8 mouse cellular contexts compared by ENCODE assay signal in genomic region chr19:10100631-10101071, GRCm38 (mm10). TPM values are rescaled to one million over a fixed set of nuclear protein-coding genes. Genes with fewer than 3 reads are reported as not detected.
DNase-seq lines count a peak whose midpoint lies in the region; ATAC-seq and TF ChIP-seq lines count a peak whose summit lies in the region.

No protein-coding gene starts in this region.

- peak; percentile 64 for ATAC-seq in embryonic facial prominence, embryonic 14.5 days (ENCODE audit: low read depth)
- peak; percentile 72 for ATAC-seq in kidney, embryonic 14.5 days (ENCODE audit: low FRiP score, low TSS enrichment)
- ATAC-seq in limb, embryonic 14.5 days (ENCODE audit: low FRiP score, low read depth): peak; percentile 36
- ATAC-seq in midbrain, embryonic 15.5 days (replicated peaks): peak; percentile 59

- H3K9ac ChIP-seq in embryonic facial prominence, embryonic 14.5 days (ENCODE audit: low read depth, low read length): peak overlapping the region; percentile 72
- peak overlapping the region; percentile 85 for H3K9ac ChIP-seq in kidney, embryonic 14.5 days (ENCODE audit: low read depth, low read length)
- H3K9ac ChIP-seq in limb, embryonic 14.5 days (ENCODE audit: low read depth, low read length, severe bottlenecking): peak overlapping the region; percentile 73
- H3K9ac ChIP-seq in midbrain, embryonic 15.5 days: peak overlapping the region; percentile 77

- H3K27ac ChIP-seq in embryonic facial prominence, embryonic 14.5 days (replicated peaks; ENCODE audit: low read depth, low read length): peak overlapping the region; percentile 89
- H3K27ac ChIP-seq in kidney, embryonic 14.5 days (ENCODE audit: low read depth, low read length): peak overlapping the region; percentile 92
- H3K27ac ChIP-seq in limb, embryonic 14.5 days (replicated peaks; ENCODE audit: low read depth, low read length): peak overlapping the region; percentile 84
- H3K27ac ChIP-seq in midbrain, embryonic 15.5 days: peak overlapping the region; percentile 95

- H3K4me3 ChIP-seq in embryonic facial prominence, embryonic 14.5 days (ENCODE audit: low read depth, low read length): peak overlapping the region; percentile 75
- H3K4me3 ChIP-seq in kidney, embryonic 14.5 days (ENCODE audit: low read length): peak overlapping the region; percentile 80
- H3K4me3 ChIP-seq in limb, embryonic 14.5 days (replicated peaks; ENCODE audit: low read length): peak overlapping the region; percentile 72
- H3K4me3 ChIP-seq in midbrain, embryonic 15.5 days: peak overlapping the region; percentile 73

- peaks cover 10% of the 10 kb centered on the region; the same call in 1 of the 2 replicates for H3K36me3 ChIP-seq in embryonic facial prominence, embryonic 14.5 days (ENCODE audit: control insufficient read depth, insufficient read depth, low read length)
- H3K36me3 ChIP-seq in kidney, embryonic 14.5 days (ENCODE audit: control insufficient read depth, insufficient read depth, low read length): peaks cover 14% of the 10 kb centered on the region
- peaks cover 12% of the 10 kb centered on the region for H3K36me3 ChIP-seq in limb, embryonic 14.5 days (ENCODE audit: control insufficient read depth, insufficient read depth, low read length)
- no peaks in the 10 kb centered on the region for H3K36me3 ChIP-seq in midbrain, embryonic 15.5 days (replicated peaks)

- peaks cover 25% of the 10 kb centered on the region for H3K4me1 ChIP-seq in embryonic facial prominence, embryonic 14.5 days (ENCODE audit: control insufficient read depth, insufficient read depth, low read length)
- peaks cover 15% of the 10 kb centered on the region for H3K4me1 ChIP-seq in kidney, embryonic 14.5 days (ENCODE audit: control insufficient read depth, insufficient read depth, low read length)
- H3K4me1 ChIP-seq in limb, embryonic 14.5 days (ENCODE audit: control insufficient read depth, insufficient read depth, low read length): peaks cover 18% of the 10 kb centered on the region
- peaks cover 55% of the 10 kb centered on the region for H3K4me1 ChIP-seq in midbrain, embryonic 15.5 days

- no peaks in the 10 kb centered on the region for H3K9me3 ChIP-seq in embryonic facial prominence, embryonic 14.5 days (ENCODE audit: control insufficient read depth, low read length)
- no peaks in the 10 kb centered on the region for H3K9me3 ChIP-seq in kidney, embryonic 14.5 days (ENCODE audit: control insufficient read depth, low read length)
- H3K9me3 ChIP-seq in limb, embryonic 14.5 days (ENCODE audit: control insufficient read depth, low read length): no peaks in the 10 kb centered on the region
- no peaks in the 10 kb centered on the region for H3K9me3 ChIP-seq in midbrain, embryonic 15.5 days

- peak overlapping the region; percentile 77 for H3K4me2 ChIP-seq in embryonic facial prominence, embryonic 14.5 days (ENCODE audit: low read depth, low read length)
- H3K4me2 ChIP-seq in kidney, embryonic 14.5 days (replicated peaks; ENCODE audit: low read depth, low read length): peak overlapping the region; percentile 57
- H3K4me2 ChIP-seq in limb, embryonic 14.5 days (replicated peaks; ENCODE audit: low read depth, low read length, severe bottlenecking): peak overlapping the region; percentile 72
- H3K4me2 ChIP-seq in midbrain, embryonic 15.5 days: peak overlapping the region; percentile 78

- peak; percentile 82 for DNase-seq in 3134 (ENCODE audit: extremely low read depth, insufficient read length, low spot score)
- DNase-seq in adrenal gland, postnatal 4 days (ENCODE audit: low spot score in 2 of 2): peak; percentile 54 to 71
- peak; percentile 88 for DNase-seq in embryonic facial prominence, embryonic 14.5 days (ENCODE audit: low spot score)
- DNase-seq in heart, adult 9 months (ENCODE audit: low spot score in 2 of 2): peak; percentile 73 to 76
- peak; percentile 78 for DNase-seq in limb, embryonic 14.5 days (ENCODE audit: low spot score)
- peak; percentile 56 to 60 for DNase-seq in spleen, postnatal 36 days (ENCODE audit: low spot score in 2 of 2)

- no peak for TF ChIP-seq POLR2A in limb, embryonic 14.5 days (IDR thresholded peaks at IDR 0.05; ENCODE audit: borderline replicate concordance, extremely low read depth, insufficient read depth, insufficient read length)

- WGBS in embryonic facial prominence, embryonic 14.5 days: under 1% methylated on average over 21 of the region's 21 CpGs
- under 1% methylated on average over 21 of the region's 21 CpGs for WGBS in kidney, embryonic 14.5 days
- under 1% methylated on average over 20 of the region's 21 CpGs for WGBS in limb, embryonic 14.5 days
- 2% methylated on average over 21 of the region's 21 CpGs for WGBS in midbrain, embryonic 15.5 days

- H3K27me3 ChIP-seq in embryonic facial prominence, embryonic 14.5 days (replicated peaks; ENCODE audit: control insufficient read depth, insufficient read depth, low read length): no peaks in the 10 kb centered on the region
- no peaks in the 10 kb centered on the region for H3K27me3 ChIP-seq in kidney, embryonic 14.5 days (ENCODE audit: control insufficient read depth, insufficient read depth, low read length)
- H3K27me3 ChIP-seq in limb, embryonic 14.5 days (ENCODE audit: control insufficient read depth, insufficient read depth, low read length): no peaks in the 10 kb centered on the region
- no peaks in the 10 kb centered on the region for H3K27me3 ChIP-seq in midbrain, embryonic 15.5 days (replicated peaks)

RNA-seq across cellular contexts. Expression of gene Fads2, which starts 0.9 kb away (rescaled TPM):
- total RNA-seq in adrenal gland, postnatal 4 days (2021): 100 to 1,000 TPM; 385 to 397 TPM
- polyA plus RNA-seq in embryonic facial prominence, embryonic 14.5 days (2014; fragmentation: Nextera tagmentation; extraction: Ambion mirVana): 23.4 and 28.4 TPM in 2 replicates
- 28.3 and 42.4 TPM in 2 replicates for polyA plus RNA-seq in kidney, embryonic 14.5 days (2014; fragmentation: Nextera tagmentation; extraction: Ambion mirVana)
- polyA plus RNA-seq in limb, embryonic 14.5 days (2012; rRNA removed): 80.3 and 99.0 TPM in 2 replicates
- 26.4 and 30.9 TPM in 2 replicates for polyA plus RNA-seq in limb, embryonic 14.5 days (2014; fragmentation: Nextera tagmentation; extraction: Ambion mirVana)
- polyA plus RNA-seq in midbrain, embryonic 15.5 days (2015; fragmentation: Nextera tagmentation; extraction: Ambion mirVana): 215 and 222 TPM in 2 replicates

RNA-seq across cellular contexts. Expression of gene Fads3, which starts 59.3 kb away (rescaled TPM):
- total RNA-seq in adrenal gland, postnatal 4 days (2021): 10 to 100 TPM; 12.2 to 19.3 TPM
- polyA plus RNA-seq in embryonic facial prominence, embryonic 14.5 days (2014; fragmentation: Nextera tagmentation; extraction: Ambion mirVana): 15.6 and 20.9 TPM in 2 replicates
- polyA plus RNA-seq in kidney, embryonic 14.5 days (2014; fragmentation: Nextera tagmentation; extraction: Ambion mirVana): 8.3 and 10.4 TPM in 2 replicates
- 40.8 and 57.7 TPM in 2 replicates for polyA plus RNA-seq in limb, embryonic 14.5 days (2012; rRNA removed)
- polyA plus RNA-seq in limb, embryonic 14.5 days (2014; fragmentation: Nextera tagmentation; extraction: Ambion mirVana): 10.6 and 11.5 TPM in 2 replicates
- polyA plus RNA-seq in midbrain, embryonic 15.5 days (2015; fragmentation: Nextera tagmentation; extraction: Ambion mirVana): 25.8 and 27.1 TPM in 2 replicates

Comparison
In these comparisons a context has a peak if more than half of its experiments do, and no peak if none do; other contexts are left out.
1. Peak in every context shown above with its lines: DNase-seq, ATAC-seq, H3K4me3 ChIP-seq and H3K27ac ChIP-seq.